Mouse (Mus musculus): Measurements from ENCODE around the gene Npb.

DNA sequence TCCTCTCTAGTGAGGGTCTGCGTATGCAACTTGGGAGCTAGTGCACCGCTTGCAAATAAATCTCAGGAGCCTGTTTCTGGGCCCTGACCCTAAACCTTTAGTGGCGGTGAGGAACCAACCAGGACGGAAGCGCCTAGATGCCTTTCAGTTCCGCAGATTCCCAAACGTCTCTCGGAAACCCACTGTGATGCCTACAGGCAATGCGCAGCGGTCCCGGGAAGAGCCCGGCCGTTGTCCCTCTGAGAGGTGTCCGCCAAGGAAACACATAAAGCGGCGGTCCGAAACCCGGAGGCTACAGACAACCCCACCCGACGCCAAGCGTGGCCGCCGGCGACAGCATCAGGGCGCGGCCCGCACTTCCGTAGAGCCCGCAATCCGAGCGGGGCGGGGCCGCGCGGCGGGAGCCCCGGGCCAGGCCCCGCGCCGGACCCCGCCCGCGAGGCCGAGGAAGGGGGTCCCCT lies 27.4 kb upstream of the Npb start:
- TF ChIP-seq CTCF (IDR thresholded peaks at IDR 0.05; ENCODE audit: insufficient read depth, low read length) (no peak), POLR2A (IDR thresholded peaks at IDR 0.05; ENCODE audit: borderline replicate concordance, extremely low read depth, low read depth, low read length) (no peak)

Measured in lung, adult 2 months (tissue).